ENCODE assay signal across 25 mouse cellular contexts in genomic region chr7:40672348-40672747, GRCm38 (mm10).
DNase-seq lines count a peak whose midpoint lies in the region; ATAC-seq and TF ChIP-seq lines count a peak whose summit lies in the region.
"Had no signal": no experiment of that assay in that cellular context is flagged by ENCODE, and none has a peak within 500 bp of the region (broad histone marks: within the 10 kb centered on the region; RNA-seq: fewer than 3 reads in every experiment).

No protein-coding gene starts in this region.

- H3K9me3 ChIP-seq in kidney, embryonic 14.5 days (ENCODE audit: control insufficient read depth, low read length), result no peaks in the 10 kb centered on the region
- no peaks in the 10 kb centered on the region for H3K9me3 ChIP-seq in kidney, postnatal 0 days (replicated peaks; ENCODE audit: low read length)
- no peaks in the 10 kb centered on the region for H3K9me3 ChIP-seq in embryonic facial prominence, embryonic 11.5 days (replicated peaks; ENCODE audit: control insufficient read depth, low read length)
- H3K9me3 ChIP-seq in heart, embryonic 12.5 days (replicated peaks), result no peaks in the 10 kb centered on the region
- H3K9me3 ChIP-seq in forebrain, embryonic 16.5 days (ENCODE audit: control insufficient read depth, low read length), result no peaks in the 10 kb centered on the region
- H3K9me3 ChIP-seq: embryonic facial prominence, embryonic 13.5 days; forebrain, embryonic 12.5 days; forebrain, embryonic 15.5 days; heart, embryonic 10.5 days; hindbrain, embryonic 12.5 days; hindbrain, embryonic 15.5 days had no signal

- no peak overlapping the region for H3K4me2 ChIP-seq in kidney, embryonic 14.5 days (replicated peaks; ENCODE audit: low read depth, low read length)
- H3K4me2 ChIP-seq in kidney, postnatal 0 days (ENCODE audit: low read length), result no peak overlapping the region
- H3K4me2 ChIP-seq in embryonic facial prominence, embryonic 11.5 days (ENCODE audit: low read depth, low read length), result no peak overlapping the region
- H3K4me2 ChIP-seq in heart, embryonic 12.5 days, result no peak overlapping the region
- H3K4me2 ChIP-seq in forebrain, embryonic 16.5 days (ENCODE audit: low read length), result no peak overlapping the region
- H3K4me2 ChIP-seq: embryonic facial prominence, embryonic 13.5 days; forebrain, embryonic 12.5 days; forebrain, embryonic 15.5 days; hindbrain, embryonic 12.5 days; hindbrain, embryonic 15.5 days had no signal

- WGBS in kidney, embryonic 14.5 days, result 43% methylated on average over 1 of the region's 1 CpGs
- WGBS in kidney, postnatal 0 days, result 71% methylated on average over 1 of the region's 1 CpGs
- WGBS in embryonic facial prominence, embryonic 11.5 days, result 63% methylated on average over 1 of the region's 1 CpGs
- WGBS in heart, embryonic 12.5 days, result 88% methylated on average over 1 of the region's 1 CpGs
- 93% methylated on average over 1 of the region's 1 CpGs for WGBS in forebrain, embryonic 16.5 days

- peak; percentile 80 for ATAC-seq in kidney, embryonic 14.5 days (ENCODE audit: low FRiP score, low TSS enrichment)
- ATAC-seq in kidney, postnatal 0 days (replicated peaks; ENCODE audit: low FRiP score, low read depth), result peak; percentile 29; the same call in 1 of the 2 replicates
- no peak for ATAC-seq in embryonic facial prominence, embryonic 11.5 days (replicated peaks; ENCODE audit: insufficient number of reproducible peaks, low FRiP score, low TSS enrichment, low read depth)
- ATAC-seq in heart, embryonic 12.5 days (ENCODE audit: insufficient number of reproducible peaks, low FRiP score), result no peak
- ATAC-seq in forebrain, embryonic 16.5 days, result no peak
- ATAC-seq: forebrain, embryonic 15.5 days; Patski had no signal

- H3K27ac ChIP-seq in kidney, embryonic 14.5 days (ENCODE audit: low read depth, low read length), result no peak overlapping the region
- H3K27ac ChIP-seq in kidney, postnatal 0 days, result no peak overlapping the region
- H3K27ac ChIP-seq in embryonic facial prominence, embryonic 11.5 days (replicated peaks; ENCODE audit: low read depth, low read length), result no peak overlapping the region
- H3K27ac ChIP-seq in heart, embryonic 12.5 days (ENCODE audit: poor library complexity, severe bottlenecking), result no peak overlapping the region
- H3K27ac ChIP-seq in forebrain, embryonic 16.5 days (ENCODE audit: low read length), result no peak overlapping the region
- H3K27ac ChIP-seq: embryonic facial prominence, embryonic 13.5 days; forebrain, embryonic 12.5 days; forebrain, embryonic 15.5 days; heart, adult 2 months; heart, embryonic 10.5 days; hindbrain, embryonic 12.5 days; hindbrain, embryonic 15.5 days had no signal

- no peak overlapping the region for H3K9ac ChIP-seq in kidney, embryonic 14.5 days (ENCODE audit: low read depth, low read length)
- H3K9ac ChIP-seq in kidney, postnatal 0 days (ENCODE audit: low read depth, low read length), result no peak overlapping the region
- H3K9ac ChIP-seq in embryonic facial prominence, embryonic 11.5 days (replicated peaks; ENCODE audit: low read length), result no peak overlapping the region
- no peak overlapping the region for H3K9ac ChIP-seq in heart, embryonic 12.5 days
- H3K9ac ChIP-seq in forebrain, embryonic 16.5 days (replicated peaks; ENCODE audit: low read depth, low read length), result no peak overlapping the region
- H3K9ac ChIP-seq: embryonic facial prominence, embryonic 13.5 days; forebrain, embryonic 12.5 days; forebrain, embryonic 15.5 days; hindbrain, embryonic 12.5 days; hindbrain, embryonic 15.5 days had no signal

- H3K27me3 ChIP-seq in kidney, embryonic 14.5 days (ENCODE audit: control insufficient read depth, insufficient read depth, low read length), result no peaks in the 10 kb centered on the region
- no peaks in the 10 kb centered on the region for H3K27me3 ChIP-seq in kidney, postnatal 0 days (ENCODE audit: insufficient read depth, low read length)
- no peaks in the 10 kb centered on the region for H3K27me3 ChIP-seq in embryonic facial prominence, embryonic 11.5 days (ENCODE audit: control insufficient read depth, insufficient read depth, low read length)
- no peaks in the 10 kb centered on the region for H3K27me3 ChIP-seq in heart, embryonic 12.5 days (replicated peaks)
- no peaks in the 10 kb centered on the region for H3K27me3 ChIP-seq in forebrain, embryonic 16.5 days (replicated peaks; ENCODE audit: control insufficient read depth, insufficient read depth, low read length)
- H3K27me3 ChIP-seq: embryonic facial prominence, embryonic 13.5 days; forebrain, embryonic 12.5 days; forebrain, embryonic 15.5 days; hindbrain, embryonic 12.5 days; hindbrain, embryonic 15.5 days; Patski had no signal

- TF ChIP-seq CTCF in kidney, postnatal 0 days (IDR thresholded peaks at IDR 0.05; ENCODE audit: low read depth), result no peak

- H3K4me3 ChIP-seq in kidney, embryonic 14.5 days (ENCODE audit: low read length), result no peak overlapping the region
- no peak overlapping the region for H3K4me3 ChIP-seq in kidney, postnatal 0 days (replicated peaks; ENCODE audit: low read depth, low read length)
- no peak overlapping the region for H3K4me3 ChIP-seq in embryonic facial prominence, embryonic 11.5 days (ENCODE audit: low read depth, low read length)
- no peak overlapping the region for H3K4me3 ChIP-seq in heart, embryonic 12.5 days
- no peak overlapping the region for H3K4me3 ChIP-seq in forebrain, embryonic 16.5 days (replicated peaks; ENCODE audit: low read length)
- H3K4me3 ChIP-seq: embryonic facial prominence, embryonic 13.5 days; erythroblast, embryonic 14.5 days; forebrain, embryonic 12.5 days; forebrain, embryonic 15.5 days; heart, adult 2 months; heart, embryonic 10.5 days; hindbrain, embryonic 12.5 days; hindbrain, embryonic 15.5 days had no signal

- no peaks in the 10 kb centered on the region for H3K36me3 ChIP-seq in kidney, embryonic 14.5 days (ENCODE audit: control insufficient read depth, insufficient read depth, low read length)
- no peaks in the 10 kb centered on the region for H3K36me3 ChIP-seq in kidney, postnatal 0 days (ENCODE audit: insufficient read depth, low read length)
- no peaks in the 10 kb centered on the region for H3K36me3 ChIP-seq in embryonic facial prominence, embryonic 11.5 days (replicated peaks; ENCODE audit: control insufficient read depth, insufficient read depth, low read depth, low read length)
- H3K36me3 ChIP-seq in heart, embryonic 12.5 days, result no peaks in the 10 kb centered on the region
- H3K36me3 ChIP-seq in forebrain, embryonic 16.5 days (ENCODE audit: control insufficient read depth, insufficient read depth), result no peaks in the 10 kb centered on the region
- H3K36me3 ChIP-seq: embryonic facial prominence, embryonic 13.5 days; forebrain, embryonic 12.5 days; forebrain, embryonic 15.5 days; G1E; heart, embryonic 10.5 days; hindbrain, embryonic 12.5 days; hindbrain, embryonic 15.5 days had no signal

- no peak for DNase-seq in kidney, adult 9 months
- peak; percentile 49 for DNase-seq in kidney, postnatal 0 days (ENCODE audit: low spot score)
- no peak for DNase-seq in kidney, postnatal 25 days
- DNase-seq in embryonic facial prominence, embryonic 11.5 days (ENCODE audit: low spot score), result peak; percentile 13
- DNase-seq: adrenal gland, postnatal 14 days; cerebellum, adult 11-12 months; cerebellum, adult 8-10 months; cerebellum, postnatal 10 days; cerebellum, postnatal 36 days; embryo, embryonic 11 days; gastrocnemius, postnatal 10 days; gastrocnemius, postnatal 36 days; heart, adult 2 months had no signal

- H3K4me1 ChIP-seq in kidney, embryonic 14.5 days (ENCODE audit: control insufficient read depth, insufficient read depth, low read length), result no peaks in the 10 kb centered on the region
- no peaks in the 10 kb centered on the region for H3K4me1 ChIP-seq in kidney, postnatal 0 days (replicated peaks; ENCODE audit: insufficient read depth, low read length)
- H3K4me1 ChIP-seq in embryonic facial prominence, embryonic 11.5 days (ENCODE audit: control insufficient read depth, insufficient read depth, low read length), result no peaks in the 10 kb centered on the region
- no peaks in the 10 kb centered on the region for H3K4me1 ChIP-seq in heart, embryonic 12.5 days (replicated peaks)
- H3K4me1 ChIP-seq in forebrain, embryonic 16.5 days (replicated peaks; ENCODE audit: control insufficient read depth, insufficient read depth, low read length), result no peaks in the 10 kb centered on the region
- H3K4me1 ChIP-seq: embryonic facial prominence, embryonic 13.5 days; forebrain, embryonic 12.5 days; forebrain, embryonic 15.5 days; heart, embryonic 10.5 days; hindbrain, embryonic 12.5 days; hindbrain, embryonic 15.5 days had no signal

Comparison
In these comparisons a context has a peak if more than half of its experiments do, and no peak if none do; other contexts are left out.
1. DNase-seq: peak in kidney, postnatal 0 days (single experiment) and embryonic facial prominence, embryonic 11.5 days (single experiment); none in kidney, adult 9 months (single experiment) and kidney, postnatal 25 days (0 of 2).
2. ATAC-seq: peak in kidney, embryonic 14.5 days (single experiment) and kidney, postnatal 0 days (single experiment); none in embryonic facial prominence, embryonic 11.5 days (single experiment), heart, embryonic 12.5 days (single experiment) and forebrain, embryonic 16.5 days (single experiment).